Mouse (Mus musculus) layer of hippocampus, postnatal 10 days (tissue): Measurements from ENCODE around the gene Irak3. TPM values are rescaled to one million over a fixed set of nuclear protein-coding genes. Genes with fewer than 3 reads are reported as not detected.
A peak's percentile ranks its signal among the peaks of the same experiment; 100 is the strongest.

Source experiments
- DNase-seq, 2 experiments: peaks; one replicate each; pipeline ENCODE4 v3.0.0; 2021; ENCODE audit warnings: low spot score in 2 of 2
- total RNA-seq, 2 experiments: library from RNA; stranded (reverse); gene quantifications; 2 replicates each; pipeline ENCODE4 v1.2.3; 2021

Irak3 gene
- total RNA-seq, 2 experiments from 2014 or later = 0.22 to 0.64 TPM

GRCm38 (mm10) chr10:120204591-120205210 lies 2.8 kb upstream of the Irak3 start:
- DNase-seq = no peak

- no peak for DNase-seq
Measured at GRCm38 (mm10) chr10:120202467-120203250, 729 bp upstream of the Irak3 start.

GRCm38 (mm10) chr10:120201131-120201921 lies 604 bp downstream of the Irak3 start, which contains the start of gene Tmbim4:
TSS of gene Tmbim4 (plus strand) at chr10:120201590.
- DNase-seq = peak; percentile 11 to 14

GRCm38 (mm10) chr10:120197061-120197835 lies 4.7 kb downstream of the Irak3 start:
- no peak for DNase-seq

- no peak for DNase-seq
Measured at GRCm38 (mm10) chr10:120193255-120193654, 8.7 kb downstream of the Irak3 start.

GRCm38 (mm10) chr10:120192278-120192677 lies 9.7 kb downstream of the Irak3 start:
- no peak for DNase-seq

- no peak for DNase-seq
Measured at GRCm38 (mm10) chr10:120191165-120191564, 10.8 kb downstream of the Irak3 start.

GRCm38 (mm10) chr10:120189782-120190181 lies 12.1 kb downstream of the Irak3 start:
- DNase-seq = no peak

- DNase-seq = no peak
Measured at GRCm38 (mm10) chr10:120189276-120189675, 12.7 kb downstream of the Irak3 start.

GRCm38 (mm10) chr10:120188513-120188912 lies 13.4 kb downstream of the Irak3 start:
- DNase-seq = no peak

- no peak for DNase-seq
Measured at GRCm38 (mm10) chr10:120183342-120183741, 18.6 kb downstream of the Irak3 start.

GRCm38 (mm10) chr10:120182887-120183286 lies 19.0 kb downstream of the Irak3 start:
- no peak for DNase-seq

GRCm38 (mm10) chr10:120174192-120174705 lies 27.7 kb downstream of the Irak3 start:
- no peak for DNase-seq

GRCm38 (mm10) chr10:120171340-120171739 lies 30.6 kb downstream of the Irak3 start:
- DNase-seq = no peak

- DNase-seq = no peak
Measured at GRCm38 (mm10) chr10:120170277-120170676, 31.7 kb downstream of the Irak3 start.

GRCm38 (mm10) chr10:120169841-120170240 lies 32.1 kb downstream of the Irak3 start:
- no peak for DNase-seq

GRCm38 (mm10) chr10:120169064-120169463 lies 32.9 kb downstream of the Irak3 start:
- no peak for DNase-seq

GRCm38 (mm10) chr10:120168070-120168469 lies 33.9 kb downstream of the Irak3 start:
- no peak for DNase-seq

- no peak for DNase-seq
Measured at GRCm38 (mm10) chr10:120165793-120166503, 36.0 kb downstream of the Irak3 start.
